Mouse (Mus musculus) CH12.LX (cell line): ENCODE data around the gene Tmtc1.

Source experiments
- CHD2 ChIP-seq: IDR thresholded peaks from 2 replicates; pipeline ENCODE4 v1.6.1; 2011; ENCODE audit warnings: low read length, improper control_type of control experiment
- CTCF ChIP-seq, 2 experiments: IDR thresholded peaks in 1 of 2; conservative IDR thresholded peaks in 1 of 2; 2 replicates each; pipeline ENCODE4 v1.5.1; 2011 to 2012; ENCODE audit warnings: low read depth in 2 of 2, low read length in 2 of 2, improper control_type of control experiment in 1 of 2, inconsistent platforms in 1 of 2, mild to moderate bottlenecking in 1 of 2, moderate library complexity in 1 of 2
- E2F4 ChIP-seq: IDR thresholded peaks from 2 replicates; pipeline ENCODE4 v1.6.1; 2011; ENCODE audit warnings: low read depth, low read length, improper control_type of control experiment; ENCODE audit not compliant: insufficient replicate concordance
- EP300 ChIP-seq: IDR thresholded peaks from 2 replicates; pipeline ENCODE4 v1.6.1; 2011; ENCODE audit warnings: low read length, improper control_type of control experiment
- GABPA ChIP-seq: IDR thresholded peaks from 2 replicates; pipeline ENCODE4 v1.6.1; 2012; ENCODE audit warnings: low read depth, low read length, improper control_type of control experiment, inconsistent platforms; ENCODE audit not compliant: insufficient replicate concordance
- HCFC1 ChIP-seq: IDR thresholded peaks from 2 replicates; pipeline ENCODE4 v1.6.1; 2012; ENCODE audit warnings: low read depth, mild to moderate bottlenecking, inconsistent platforms, low read length, improper control_type of control experiment
- JUND ChIP-seq: conservative IDR thresholded peaks from 2 replicates; pipeline ENCODE4 v1.6.1; 2011; ENCODE audit warnings: low read depth, low read length, improper control_type of control experiment
- MAX ChIP-seq: IDR thresholded peaks from 2 replicates; pipeline ENCODE4 v1.6.1; 2011; ENCODE audit warnings: low read length, improper control_type of control experiment
- MXI1 ChIP-seq: IDR thresholded peaks from 2 replicates; pipeline ENCODE4 v1.6.1; 2011; ENCODE audit warnings: mild to moderate bottlenecking, low read depth, low read length, improper control_type of control experiment
- POLR2A ChIP-seq: IDR thresholded peaks from 2 replicates; pipeline ENCODE4 v1.6.1; 2011; ENCODE audit warnings: low read depth, mild to moderate bottlenecking, improper control_type of control experiment, low read length
- RAD21 ChIP-seq: IDR thresholded peaks from 2 replicates; pipeline ENCODE4 v1.6.1; 2011; ENCODE audit warnings: low read depth, mild to moderate bottlenecking, low read length, improper control_type of control experiment, moderate library complexity
- ZMIZ1 ChIP-seq: IDR thresholded peaks from 2 replicates; pipeline ENCODE4 v1.6.1; 2012; ENCODE audit warnings: low read depth, mild to moderate bottlenecking, inconsistent platforms, low read length, improper control_type of control experiment

GRCm38 (mm10) chr6:148413638-148414037 is 30.6 kb downstream of the Tmtc1 start:
- TF ChIP-seq EP300 (no peak), CTCF (conservative IDR thresholded peaks at IDR 0.05 in 1 of 2, IDR thresholded peaks at IDR 0.05 in 1 of 2; ENCODE audit: low read depth in 2 of 2, low read length in 2 of 2) (peak in 1 of 2 experiments; percentile 53; a peak in 2 of 4 replicates), MXI1 (no peak), GABPA (no peak), RAD21 (peak; percentile 65), JUND (no peak), E2F4 (no peak), ZMIZ1 (no peak), CHD2 (no peak), MAX (no peak), HCFC1 (no peak), POLR2A (no peak)
